Mouse (Mus musculus) hindbrain, embryonic 11.5 days (tissue): ENCODE measurements around the gene Zfp488. TPM values are rescaled to one million over a fixed set of nuclear protein-coding genes. Genes with fewer than 3 reads are reported as not detected.
A peak's percentile ranks its signal among the peaks of the same experiment; 100 is the strongest.

ENCODE experiments used
- ATAC-seq: fragments of 200-750 bp; cut with Nextera tagmentation; 2 replicates; pipeline ENCODE4 v1.8.0; 2017; ENCODE audit warnings: mild to moderate bottlenecking, moderate TSS enrichment, moderate library complexity; ENCODE audit not compliant: low FRiP score
- DNase-seq: peaks from one replicate; pipeline ENCODE4 v3.0.0-alpha.2; 2015; ENCODE audit warnings: low spot score
- H3K27ac ChIP-seq: fragments of 300-500 bp; sonication (generic); 2 replicates; pipeline ENCODE4 v1.5.1; 2014; ENCODE audit warnings: mild to moderate bottlenecking, low read depth, low read length
- H3K27me3 ChIP-seq: fragments of 300-500 bp; sonication (generic); 2 replicates; pipeline ENCODE4 v1.6.1; 2014; ENCODE audit warnings: mild to moderate bottlenecking, low read length, moderate library complexity, mixed read lengths; ENCODE audit not compliant: control insufficient read depth, insufficient read depth
- H3K36me3 ChIP-seq: fragments of 300-500 bp; sonication (generic); 2 replicates; pipeline ENCODE4 v1.6.1; 2014; ENCODE audit warnings: mild to moderate bottlenecking, low read length, moderate library complexity, mixed read lengths; ENCODE audit not compliant: control insufficient read depth, insufficient read depth
- H3K4me1 ChIP-seq: fragments of 300-500 bp; sonication (generic); replicated peaks from 2 replicates; pipeline ENCODE4 v1.6.1; 2014; ENCODE audit warnings: low read length, mixed read lengths; ENCODE audit not compliant: control insufficient read depth, insufficient read depth
- H3K4me2 ChIP-seq: fragments of 300-500 bp; sonication (generic); replicated peaks from 2 replicates; pipeline ENCODE4 v1.6.1; 2014; ENCODE audit warnings: mild to moderate bottlenecking, low read depth, low read length
- H3K4me3 ChIP-seq: fragments of 300-500 bp; sonication (generic); 2 replicates; pipeline ENCODE4 v1.5.1; 2014; ENCODE audit warnings: low read depth, low read length
- H3K9ac ChIP-seq: fragments of 300-500 bp; sonication (generic); 2 replicates; pipeline ENCODE4 v1.6.1; 2014; ENCODE audit warnings: low read depth, low read length
- H3K9me3 ChIP-seq: fragments of 300-500 bp; sonication (generic); 2 replicates; pipeline ENCODE4 v1.6.1; 2016; ENCODE audit warnings: low read length; ENCODE audit not compliant: control insufficient read depth
- WGBS: fragments of 180-500 bp; shearing (Covaris S2); extraction: QIAGEN DNeasy Blood & Tissue Kit; methylation state at CpG from one replicate; pipeline ENCODE4 v1.1.7; 2014; 5-methylcytosine and 5-hydroxymethylcytosine counted together
- polyA plus RNA-seq: library from polyadenylated mRNA; unstranded; fragments of >200 nt; fragmentation: Nextera tagmentation; extraction: Ambion mirVana; gene quantifications from 2 replicates; pipeline ENCODE4 v1.2.1, GENCODE M21; 2014

Zfp488 gene
- 0.10 and 0.20 TPM in 2 replicates for polyA plus RNA-seq

- no peaks in the 10 kb centered on the region for H3K4me1 ChIP-seq
- H3K4me2 ChIP-seq = peak within 1 kb of the TSS; percentile 76
- peak; percentile 63; the same call in 1 of the 2 replicates for ATAC-seq
- no peaks in the 10 kb centered on the region for H3K36me3 ChIP-seq
- WGBS = 3% methylated on average over 25 of the region's 25 CpGs
- no peak within 1 kb of the TSS for H3K27ac ChIP-seq
- peak within 1 kb of the TSS; percentile 40 for H3K9ac ChIP-seq
- peak within 1 kb of the TSS; percentile 33 for H3K4me3 ChIP-seq
- peak; percentile 58 for DNase-seq
- no peaks in the 10 kb centered on the region for H3K27me3 ChIP-seq
- H3K9me3 ChIP-seq = no peaks in the 10 kb centered on the region
These were observed at the start of gene Zfp488 for GRCm38 (mm10) chr14:33978604-33979059. Gene Zfp488, minus strand, starts transcription at chr14:33978764.

- DNase-seq = no peak
- H3K27ac ChIP-seq = no peak overlapping the region
- 76% methylated on average over 2 of the region's 2 CpGs for WGBS
- no peak overlapping the region for H3K9ac ChIP-seq
- H3K4me2 ChIP-seq = no peak overlapping the region
- no peak overlapping the region for H3K4me3 ChIP-seq
- no peaks in the 10 kb centered on the region for H3K4me1 ChIP-seq
- ATAC-seq = no peak
- no peaks in the 10 kb centered on the region for H3K36me3 ChIP-seq
- no peaks in the 10 kb centered on the region for H3K9me3 ChIP-seq
- no peaks in the 10 kb centered on the region for H3K27me3 ChIP-seq
These were observed 48.1 kb upstream of the Zfp488 start for GRCm38 (mm10) chr14:34026710-34027109.

DNA sequence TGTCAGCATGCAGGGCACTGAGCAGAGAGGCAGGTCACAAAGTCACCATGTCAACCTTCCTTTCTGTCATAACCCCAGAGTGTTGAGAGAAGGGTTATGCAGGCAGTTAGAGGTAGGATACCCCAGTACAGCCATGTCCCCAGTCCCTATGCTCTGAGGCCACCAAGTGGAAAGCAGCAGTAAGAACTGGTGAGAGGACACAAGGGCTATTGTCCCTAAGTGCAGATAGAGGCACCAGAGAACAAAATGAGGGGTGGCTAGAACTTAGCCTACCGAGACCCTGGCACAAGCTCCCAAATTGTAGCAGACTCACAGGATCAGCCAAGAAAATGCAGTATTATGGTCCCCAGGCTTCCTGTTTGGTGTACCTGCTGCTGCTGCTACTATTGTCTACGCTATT lies 38.4 kb upstream of the Zfp488 start:
- no peaks in the 10 kb centered on the region for H3K36me3 ChIP-seq
- no peak overlapping the region for H3K4me2 ChIP-seq
- no peak overlapping the region for H3K9ac ChIP-seq
- ATAC-seq (no peak), DNase-seq (no peak)
- H3K27ac ChIP-seq = no peak overlapping the region
- no peaks in the 10 kb centered on the region for H3K4me1 ChIP-seq
- H3K9me3 ChIP-seq = no peaks in the 10 kb centered on the region
- H3K27me3 ChIP-seq = no peaks in the 10 kb centered on the region
- no peak overlapping the region for H3K4me3 ChIP-seq
- WGBS = 90% methylated on average over 2 of the region's 2 CpGs

GRCm38 (mm10) chr14:34016381-34016780 lies 37.8 kb upstream of the Zfp488 start, which contains the start of gene Gm5460:
Gene Gm5460, plus strand, starts transcription at chr14:34016758.
- Histone ChIP-seq H3K36me3 (no peaks in the 10 kb centered on the region), H3K4me1 (no peaks in the 10 kb centered on the region), H3K27me3 (no peaks in the 10 kb centered on the region), H3K9ac (no peak within 1 kb of the TSS), H3K4me3 (no peak within 1 kb of the TSS), H3K27ac (no peak within 1 kb of the TSS), H3K9me3 (no peaks in the 10 kb centered on the region), H3K4me2 (no peak within 1 kb of the TSS)
- DNase-seq = no peak
- WGBS = 95% methylated on average over 4 of the region's 4 CpGs
- no peak for ATAC-seq

GRCm38 (mm10) chr14:34015063-34015462 lies 36.5 kb upstream of the Zfp488 start, which contains the start of gene Gm30083:
Gene Gm30083, minus strand, starts transcription at chr14:34015182.
- no peaks in the 10 kb centered on the region for H3K36me3 ChIP-seq
- 88% methylated on average over 3 of the region's 3 CpGs for WGBS

GRCm38 (mm10) chr14:34002358-34002757 lies 23.8 kb upstream of the Zfp488 start:
- no peaks in the 10 kb centered on the region for H3K4me1 ChIP-seq
- ATAC-seq (no peak), DNase-seq (no peak)
- H3K4me3 ChIP-seq = no peak overlapping the region
- H3K4me2 ChIP-seq = no peak overlapping the region
- no peaks in the 10 kb centered on the region for H3K36me3 ChIP-seq
- no peak overlapping the region for H3K9ac ChIP-seq
- 89% methylated on average over 5 of the region's 5 CpGs for WGBS
- H3K9me3 ChIP-seq = no peaks in the 10 kb centered on the region
- H3K27me3 ChIP-seq = no peaks in the 10 kb centered on the region
- no peak overlapping the region for H3K27ac ChIP-seq

More at GRCm38 (mm10) chr14:34015063-34015462, 36.5 kb upstream of the Zfp488 start, which contains the start of gene Gm30083:
- Histone ChIP-seq H3K27me3 (no peaks in the 10 kb centered on the region), H3K9me3 (no peaks in the 10 kb centered on the region), H3K4me3 (no peak within 1 kb of the TSS), H3K4me2 (no peak within 1 kb of the TSS), H3K27ac (no peak within 1 kb of the TSS), H3K4me1 (no peaks in the 10 kb centered on the region), H3K9ac (no peak within 1 kb of the TSS)
- ATAC-seq (no peak), DNase-seq (no peak)

DNA sequence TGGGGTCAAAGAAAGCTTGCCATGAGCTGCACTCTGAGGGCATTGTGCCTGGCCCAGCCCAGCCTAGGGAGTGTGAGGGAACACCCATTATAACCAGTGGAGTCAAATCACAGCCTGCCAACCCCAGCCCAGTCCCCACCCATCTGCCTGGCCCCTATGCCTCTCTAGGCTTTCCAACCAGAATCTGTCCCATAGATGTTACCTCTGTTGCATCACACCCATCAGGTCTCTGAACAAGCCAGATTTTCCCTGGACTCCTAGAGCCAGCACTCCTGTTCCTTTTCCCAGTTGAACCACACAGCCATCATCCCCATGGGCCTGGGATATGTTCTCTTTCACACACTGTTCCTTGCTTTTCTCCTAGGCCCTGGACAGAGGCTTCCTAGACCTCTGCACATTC lies 22.9 kb upstream of the Zfp488 start:
- Histone ChIP-seq H3K4me1 (no peaks in the 10 kb centered on the region), H3K36me3 (no peaks in the 10 kb centered on the region), H3K9ac (no peak overlapping the region), H3K27me3 (no peaks in the 10 kb centered on the region), H3K4me3 (no peak overlapping the region), H3K9me3 (no peaks in the 10 kb centered on the region), H3K27ac (no peak overlapping the region), H3K4me2 (no peak overlapping the region)
- DNase-seq = no peak
- ATAC-seq = no peak

DNA sequence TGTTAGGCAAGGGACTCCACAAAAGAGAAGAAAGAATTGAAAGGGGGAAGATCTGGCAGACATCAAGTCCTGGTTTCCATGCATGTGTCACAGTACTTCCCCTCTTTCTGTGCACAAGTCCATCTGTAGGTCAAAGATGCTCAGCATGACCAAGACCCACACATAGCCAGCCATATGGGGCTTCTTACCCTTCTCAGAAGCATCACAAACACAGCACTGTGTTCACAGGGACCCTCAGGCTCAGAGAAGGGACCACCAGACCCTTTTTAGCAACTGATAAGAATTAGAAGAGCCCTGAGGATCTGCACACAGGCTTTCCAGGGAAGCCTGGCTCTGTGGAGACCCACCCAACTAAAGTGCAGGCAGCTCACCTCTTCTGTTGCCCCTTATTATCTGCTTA lies 21.5 kb upstream of the Zfp488 start:
- Histone ChIP-seq H3K4me3 (no peak overlapping the region), H3K4me1 (no peaks in the 10 kb centered on the region), H3K27me3 (no peaks in the 10 kb centered on the region), H3K27ac (no peak overlapping the region), H3K36me3 (no peaks in the 10 kb centered on the region), H3K9me3 (no peaks in the 10 kb centered on the region), H3K4me2 (no peak overlapping the region), H3K9ac (no peak overlapping the region)
- no peak for ATAC-seq
- no peak for DNase-seq

- 76% methylated on average over 6 of the region's 6 CpGs for WGBS
- H3K4me3 ChIP-seq = no peak overlapping the region
- no peaks in the 10 kb centered on the region for H3K36me3 ChIP-seq
- no peak for DNase-seq
- H3K4me2 ChIP-seq = no peak overlapping the region
- H3K27ac ChIP-seq = no peak overlapping the region
- ATAC-seq = no peak
- H3K27me3 ChIP-seq = no peaks in the 10 kb centered on the region
- H3K9ac ChIP-seq = no peak overlapping the region
- no peaks in the 10 kb centered on the region for H3K9me3 ChIP-seq
- no peaks in the 10 kb centered on the region for H3K4me1 ChIP-seq
These were observed 18.9 kb upstream of the Zfp488 start for GRCm38 (mm10) chr14:33997427-33997826.
